Mouse (Mus musculus) bone marrow macrophage, adult 2 months (primary cell): ENCODE results near the gene Dzank1. TPM values are rescaled to one million over a fixed set of nuclear protein-coding genes. Genes with fewer than 3 reads are reported as not detected.
A peak's percentile ranks its signal among the peaks of the same experiment; 100 is the strongest.

Source experiments
- H3K27ac ChIP-seq: 2 replicates; pipeline ENCODE4 v1.5.1; 2012; ENCODE audit warnings: low read depth, low read length; ENCODE audit not compliant: insufficient read depth
- H3K4me1 ChIP-seq: 2 replicates; pipeline ENCODE4 v1.6.1; 2012; ENCODE audit warnings: low read length; ENCODE audit not compliant: control insufficient read depth, insufficient read depth
- H3K4me3 ChIP-seq: 2 replicates; pipeline ENCODE4 v1.5.1; 2012; ENCODE audit warnings: mild to moderate bottlenecking, low read length, moderate library complexity; ENCODE audit not compliant: insufficient read depth
- CTCF ChIP-seq: IDR thresholded peaks from 2 replicates; pipeline ENCODE4 v1.5.1; 2012; ENCODE audit warnings: low read depth, mild to moderate bottlenecking, low read length, moderate library complexity
- POLR2A ChIP-seq: IDR thresholded peaks from 2 replicates; pipeline ENCODE4 v1.6.1; 2012; ENCODE audit warnings: mild to moderate bottlenecking, low read depth, low read length, borderline replicate concordance
- polyA plus RNA-seq: library from polyadenylated mRNA; stranded (reverse); fragments of >200 nt; gene quantifications from 2 replicates; pipeline ENCODE4 v1.2.4, GENCODE M21; 2012; ENCODE audit not compliant: missing spikeins, insufficient read depth, insufficient read length

Gene Dzank1
- polyA plus RNA-seq, 1 experiment = 1.1 TPM

DNA sequence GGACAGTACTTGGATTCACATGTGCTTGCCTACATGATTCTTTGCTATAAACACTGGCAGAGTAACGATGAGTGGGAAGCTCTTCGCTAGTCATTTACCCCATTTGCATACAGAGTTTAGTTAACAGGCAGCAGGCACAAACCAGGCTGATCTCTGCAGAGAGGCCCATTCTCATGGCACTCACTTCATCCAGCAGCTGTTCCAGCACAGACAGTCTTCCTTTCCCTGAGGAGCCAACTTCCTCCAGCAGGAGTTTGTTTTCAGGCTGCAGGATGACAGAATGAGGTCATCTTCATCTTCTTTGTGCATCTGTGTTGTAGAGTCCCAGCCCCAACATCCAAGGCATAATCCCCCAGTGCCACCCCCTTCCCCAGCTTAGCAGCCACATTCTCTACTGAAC lies 47.8 kb downstream of the Dzank1 start:
- Histone ChIP-seq H3K27ac (no peak overlapping the region), H3K4me3 (no peak overlapping the region), H3K4me1 (no peaks in the 10 kb centered on the region)
- TF ChIP-seq CTCF (no peak), POLR2A (no peak)

DNA sequence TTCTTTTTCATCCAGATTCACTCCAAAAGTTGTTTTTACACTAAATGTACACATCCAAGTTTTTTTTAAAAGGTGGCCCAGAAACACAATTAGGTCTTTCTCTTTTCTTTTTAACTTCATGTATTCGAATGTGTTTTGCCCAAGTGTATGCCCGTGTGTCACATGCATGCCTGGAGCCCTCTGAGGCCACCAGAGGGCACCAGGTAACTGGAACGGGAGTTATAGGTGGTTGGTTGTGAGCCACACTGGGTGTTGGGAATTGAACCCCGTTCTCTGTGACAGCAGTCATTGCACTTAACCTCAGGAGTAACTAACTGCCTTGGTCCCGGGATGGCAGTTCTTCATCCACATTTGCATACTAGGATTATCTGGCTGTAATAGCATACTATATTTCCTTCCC lies 60.0 kb downstream of the Dzank1 start:
- TF ChIP-seq CTCF (peak; percentile 21; the same call in 1 of the 2 replicates), POLR2A (no peak)
- Histone ChIP-seq H3K4me1 (no peaks in the 10 kb centered on the region), H3K4me3 (no peak overlapping the region), H3K27ac (no peak overlapping the region)

DNA sequence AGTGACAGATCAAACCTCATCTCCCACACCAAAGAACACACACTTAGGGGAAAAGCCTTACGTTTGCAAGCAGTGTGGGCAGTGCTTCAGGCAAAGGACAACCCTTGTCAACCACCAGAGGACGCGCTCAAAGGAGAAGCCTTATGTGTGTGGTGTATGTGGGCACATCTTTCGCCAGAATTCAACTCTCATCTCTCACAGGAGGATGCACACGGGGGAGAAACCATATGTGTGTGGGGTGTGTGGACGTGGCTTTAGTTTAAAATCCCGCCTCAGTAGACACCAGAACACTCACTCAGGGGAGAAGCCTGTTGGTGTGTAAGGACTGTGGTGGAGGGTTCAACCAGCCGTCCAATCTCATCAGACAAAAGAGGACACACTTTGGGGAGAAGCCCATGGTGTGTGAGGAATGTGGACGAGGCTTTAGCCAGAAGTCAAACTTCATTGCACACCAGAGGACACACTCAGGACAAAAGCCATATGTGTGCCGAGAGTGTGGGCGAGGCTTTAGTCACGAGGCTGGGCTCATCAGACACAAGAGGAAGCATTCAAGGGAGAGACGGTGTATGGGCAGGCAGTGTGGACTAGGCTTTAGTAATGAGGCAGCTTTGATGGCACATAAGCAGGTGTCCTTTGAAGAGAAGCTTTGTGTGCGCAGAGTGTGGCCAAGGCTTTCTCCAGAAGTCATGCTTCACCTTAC lies 61.2 kb downstream of the Dzank1 start:
- H3K4me1 ChIP-seq = no peaks in the 10 kb centered on the region
- TF ChIP-seq CTCF (no peak), POLR2A (no peak)
- no peak overlapping the region for H3K4me3 ChIP-seq
- no peak overlapping the region for H3K27ac ChIP-seq

DNA sequence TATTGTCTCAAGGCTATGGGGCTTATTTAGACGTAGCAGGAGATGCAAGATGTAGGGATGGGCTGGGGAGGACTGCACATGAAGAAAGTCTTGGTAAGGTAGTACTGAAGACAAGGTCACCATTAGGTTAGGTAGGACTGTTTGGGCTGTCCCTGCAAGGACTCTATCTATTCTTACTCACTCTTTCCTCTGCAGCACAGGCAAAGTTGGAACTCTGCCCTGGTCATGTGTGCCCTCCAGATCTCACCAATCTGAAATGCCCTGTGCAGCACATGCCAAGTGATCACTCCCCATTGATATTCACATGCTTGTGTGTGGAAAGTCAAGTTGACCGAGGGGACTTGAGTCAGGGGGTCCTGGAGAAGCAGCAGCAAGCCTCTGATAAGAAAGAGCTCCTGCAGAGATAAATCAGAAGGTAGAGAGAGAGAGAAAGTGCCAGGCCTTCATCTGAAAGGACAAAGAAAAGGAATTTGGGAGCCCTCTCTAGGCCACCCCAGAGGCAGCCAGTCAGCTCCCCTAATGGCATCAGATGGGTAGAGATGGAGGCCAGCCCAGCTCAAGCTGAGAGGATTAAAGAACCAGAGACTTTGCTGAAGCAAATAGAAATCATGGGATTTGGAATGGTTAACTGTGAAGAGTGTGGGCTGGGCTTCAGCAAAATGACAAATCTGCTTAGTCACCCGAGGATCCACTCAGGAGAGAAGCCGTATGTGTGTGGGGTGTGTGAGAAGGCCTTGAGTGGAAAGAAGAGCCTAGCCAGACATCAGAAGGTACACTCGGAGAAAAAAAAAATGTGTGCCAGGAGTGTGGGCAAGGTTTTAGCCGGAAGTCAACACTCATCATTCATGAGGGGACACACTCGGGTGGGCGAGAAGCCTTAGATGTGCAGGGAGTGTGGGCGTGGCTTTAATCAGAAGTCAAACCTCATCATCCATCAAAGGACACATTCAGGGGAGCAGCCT lies 62.1 kb downstream of the Dzank1 start:
- Histone ChIP-seq H3K4me1 (no peaks in the 10 kb centered on the region), H3K4me3 (no peak overlapping the region), H3K27ac (no peak overlapping the region)
- TF ChIP-seq POLR2A = no peak
- no peak for TF ChIP-seq CTCF

DNA sequence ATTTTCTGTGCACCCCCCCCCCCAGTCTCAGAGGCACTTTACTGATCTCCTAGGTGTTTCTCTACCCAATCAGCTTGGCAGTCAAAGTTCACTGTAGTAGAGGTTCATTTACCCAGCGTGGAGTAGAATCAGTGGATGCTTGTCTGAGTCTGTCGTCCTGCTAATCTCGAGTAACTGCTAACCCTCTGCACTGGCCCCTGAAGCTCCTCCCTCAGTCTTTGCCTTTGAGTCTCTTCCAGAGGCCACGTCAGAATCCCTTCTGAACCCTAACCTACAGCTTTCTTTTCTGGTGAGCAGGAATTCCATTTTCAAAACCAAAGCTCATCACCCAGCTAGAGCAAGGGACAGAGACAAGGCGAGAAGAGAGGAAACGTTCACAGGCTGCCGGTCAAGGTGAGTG lies 63.0 kb downstream of the Dzank1 start:
- no peak overlapping the region for H3K27ac ChIP-seq
- no peak overlapping the region for H3K4me3 ChIP-seq
- TF ChIP-seq CTCF (no peak), POLR2A (no peak)
- H3K4me1 ChIP-seq = no peaks in the 10 kb centered on the region

DNA sequence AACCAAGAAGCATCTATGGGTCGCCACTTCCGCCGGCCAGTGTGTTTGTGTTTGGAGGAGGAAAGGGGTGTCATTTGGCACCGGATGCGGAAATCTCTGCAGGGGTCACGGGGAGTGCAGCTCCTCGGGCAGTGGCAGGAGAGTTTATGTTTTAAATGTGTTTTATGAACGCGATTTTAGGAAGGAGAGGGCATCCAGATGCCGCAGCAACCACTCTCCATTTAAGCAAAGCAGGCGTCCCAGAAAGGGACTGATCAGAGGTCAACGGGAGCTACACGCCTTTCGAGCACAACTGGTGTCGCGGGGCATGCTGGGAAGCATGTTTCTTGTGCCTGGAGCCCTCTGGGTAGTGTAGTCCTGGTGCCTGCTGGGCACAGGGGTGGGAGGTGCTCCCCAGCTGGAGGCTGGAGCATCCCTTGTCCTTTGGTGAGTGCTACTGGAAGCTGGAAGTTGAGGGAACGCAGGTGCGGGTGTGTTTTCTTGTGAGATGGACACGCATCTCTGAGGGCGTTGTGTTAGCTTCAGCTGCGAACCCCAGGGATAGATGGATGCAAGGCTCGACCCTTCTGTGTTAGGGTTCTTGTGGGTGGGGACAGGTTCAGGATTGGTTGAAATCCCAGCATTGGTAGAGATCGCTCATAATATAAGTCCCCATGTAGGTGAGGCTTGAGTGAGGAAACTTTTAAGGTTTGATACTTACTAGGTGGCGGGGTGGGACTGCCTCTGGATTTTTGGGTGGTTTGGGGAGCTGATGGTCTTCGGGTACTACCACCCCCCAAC lies 68.0 kb downstream of the Dzank1 start:
- Histone ChIP-seq H3K27ac (peak overlapping the region; percentile 18; the same call in 1 of the 2 replicates), H3K4me1 (no peaks in the 10 kb centered on the region), H3K4me3 (peak overlapping the region; percentile 51)
- TF ChIP-seq POLR2A (no peak), CTCF (no peak)

DNA sequence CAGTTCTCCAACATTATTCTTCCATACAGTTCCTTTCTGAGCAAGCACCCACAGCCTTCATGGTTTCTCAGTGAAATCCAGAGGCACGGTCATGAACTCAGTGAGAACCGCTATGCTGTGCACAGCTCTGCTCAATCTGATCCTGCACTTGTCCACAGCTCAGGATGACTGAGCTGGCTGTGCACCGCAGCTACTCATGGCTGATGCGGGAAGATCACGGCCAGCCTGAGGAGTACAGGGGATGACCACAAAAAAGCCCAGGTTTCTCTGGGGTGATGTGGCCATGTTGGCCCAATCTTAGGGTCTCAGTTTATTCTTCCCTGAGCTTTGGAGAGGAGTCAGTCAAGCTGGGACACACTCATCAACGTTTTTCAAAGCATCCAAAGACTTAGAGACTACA lies 68.9 kb downstream of the Dzank1 start:
- TF ChIP-seq POLR2A (no peak), CTCF (no peak)
- no peak overlapping the region for H3K4me3 ChIP-seq
- H3K4me1 ChIP-seq = no peaks in the 10 kb centered on the region
- no peak overlapping the region for H3K27ac ChIP-seq

DNA sequence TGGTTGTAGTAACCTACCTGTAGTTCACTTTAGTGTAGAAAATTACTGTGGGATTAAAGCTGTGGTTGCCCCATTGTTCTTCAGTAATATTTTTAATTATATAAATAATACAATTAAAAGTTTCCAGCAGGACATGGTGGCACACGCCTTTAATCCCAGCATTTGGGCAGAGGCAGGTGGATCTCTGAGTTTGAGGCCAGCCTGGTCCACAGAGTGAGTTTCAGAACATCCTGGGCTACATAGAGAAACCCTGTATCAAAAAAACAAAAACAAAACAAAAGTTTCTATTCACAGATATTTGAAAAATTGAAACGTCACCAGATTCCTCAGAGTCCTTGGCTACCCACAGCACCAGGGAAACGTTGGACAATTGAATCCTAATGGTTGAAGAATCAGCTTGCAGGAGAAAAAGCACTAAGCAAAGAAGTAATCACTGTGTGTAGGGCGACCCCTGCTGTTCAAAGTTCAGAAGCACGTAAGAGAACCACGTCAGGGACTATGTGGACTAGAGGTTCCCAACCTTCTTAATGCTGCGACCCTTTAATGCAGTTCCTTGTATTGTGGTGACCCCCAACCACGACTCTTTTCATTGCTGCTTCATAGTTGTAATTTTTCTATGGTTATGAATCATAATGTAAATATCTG lies 74.7 kb downstream of the Dzank1 start:
- H3K4me1 ChIP-seq = no peaks in the 10 kb centered on the region
- no peak overlapping the region for H3K4me3 ChIP-seq
- TF ChIP-seq POLR2A = no peak
- TF ChIP-seq CTCF = no peak
- H3K27ac ChIP-seq = no peak overlapping the region

DNA sequence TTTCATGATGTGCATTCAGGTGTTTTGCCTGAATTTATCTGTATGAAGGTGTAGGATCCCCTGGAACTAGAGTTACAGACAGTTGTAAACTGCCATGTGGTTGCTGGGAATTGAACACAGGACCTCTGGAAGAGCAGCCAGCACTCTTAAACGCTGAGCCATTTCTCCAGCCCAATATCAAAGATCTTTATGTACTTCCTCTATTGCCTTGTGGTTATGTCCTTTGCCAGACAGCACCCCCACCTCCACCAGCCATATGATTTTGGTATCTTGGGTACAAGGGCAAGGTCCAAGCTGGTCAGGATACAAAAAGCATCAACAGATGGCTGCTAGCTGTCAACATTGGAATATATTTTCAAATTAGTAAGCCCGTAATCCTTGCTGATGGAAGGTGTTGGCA lies 76.8 kb downstream of the Dzank1 start:
- no peak overlapping the region for H3K27ac ChIP-seq
- H3K4me3 ChIP-seq = no peak overlapping the region
- no peaks in the 10 kb centered on the region for H3K4me1 ChIP-seq
- TF ChIP-seq POLR2A (no peak), CTCF (no peak)
